Mouse (Mus musculus): Measurements from ENCODE around the gene Tpbpb.
"Not testable (repeated sequence)": the region's sequence is repeated elsewhere in the genome, so short reads cannot be mapped to it uniquely, and the experiment has no call there.

Gene Tpbpb

GRCm38 (mm10) chr13:60904780-60905179 is at the start of gene Tpbpb:
Tpbpb (minus strand) TSS chr13:60904880.
- DNase-seq (ENCODE audit: low spot score), result not testable (repeated sequence)

GRCm38 (mm10) chr13:60941884-60942283 is 37.2 kb upstream of the Tpbpb start, which contains the start of gene Tpbpa:
Tpbpa (minus strand) TSS chr13:60941984.
- not testable (repeated sequence) for DNase-seq (ENCODE audit: low spot score)

GRCm38 (mm10) chr13:60936500-60936901 is 31.8 kb upstream of the Tpbpb start, which contains the start of the genes Gm49391 and Ctla2a:
Gm49391 (minus strand) TSS chr13:60936571.
Ctla2a (minus strand) TSS chr13:60936625.
- DNase-seq (ENCODE audit: low spot score), result no peak

- DNase-seq (ENCODE audit: low spot score), result not testable (repeated sequence)
These were observed 30.8 kb upstream of the Tpbpb start, which contains the start of gene Gm49393 for GRCm38 (mm10) chr13:60935490-60935889. Gm49393 (minus strand) TSS chr13:60935590.

- peak; percentile 30 for DNase-seq (ENCODE audit: low spot score)
These were observed 7.4 kb downstream of the Tpbpb start, which contains the start of gene Ctla2b for GRCm38 (mm10) chr13:60897328-60897727. Ctla2b (minus strand) TSS chr13:60897447.

GRCm38 (mm10) chr13:60896794-60897193 is 7.9 kb downstream of the Tpbpb start, which contains the start of gene Gm49392:
Gm49392 (minus strand) TSS chr13:60896894.
- DNase-seq (ENCODE audit: low spot score), result not testable (repeated sequence)

GRCm38 (mm10) chr13:60895406-60896160 is 9.1 kb downstream of the Tpbpb start:
- DNase-seq (ENCODE audit: low spot score), result no peak

- no peak for DNase-seq (ENCODE audit: low spot score)
These were observed 12.4 kb downstream of the Tpbpb start for GRCm38 (mm10) chr13:60892301-60892700.

GRCm38 (mm10) chr13:60864281-60864680 is 40.4 kb downstream of the Tpbpb start, which contains the start of gene 4930486L24Rik:
4930486L24Rik (minus strand) TSS chr13:60864475.
- DNase-seq (ENCODE audit: low spot score), result no peak

Data from adipocyte (in vitro differentiated cells).